Mouse (Mus musculus) cortical plate, adult 2 months (tissue): ENCODE measurements at regions not wholly inside any gene's neighbourhood (a gene's known extent, or its start where the extent isn't known, plus 50 kb on each side); places are given as distances from the start of the nearest gene placed in this dataset.

Experiments used
- H3K27ac ChIP-seq: fragments of 200-500 bp; 2 replicates; pipeline ENCODE4 v1.5.1; 2012; ENCODE audit warnings: low read length, control low read depth, inconsistent platforms; ENCODE audit not compliant: insufficient read depth
- H3K4me1 ChIP-seq: fragments of 200-500 bp; 2 replicates; pipeline ENCODE4 v1.6.1; 2011; ENCODE audit warnings: low read length; ENCODE audit not compliant: control insufficient read depth, insufficient read depth
- H3K4me3 ChIP-seq: fragments of 200-500 bp; 2 replicates; pipeline ENCODE4 v1.5.1; 2011; ENCODE audit warnings: mild to moderate bottlenecking, low read length, control low read depth; ENCODE audit not compliant: insufficient read depth
- CTCF ChIP-seq: fragments of 200-500 bp; IDR thresholded peaks from 2 replicates; pipeline ENCODE4 v1.5.1; 2011; ENCODE audit warnings: mild to moderate bottlenecking, control low read depth, low read length; ENCODE audit not compliant: insufficient read depth; ENCODE audit errors: extremely low read depth
- POLR2A ChIP-seq: fragments of 200-500 bp; IDR thresholded peaks from 2 replicates; pipeline ENCODE4 v1.6.1; 2011; ENCODE audit warnings: mild to moderate bottlenecking, low read length, control low read depth; ENCODE audit not compliant: insufficient read depth; ENCODE audit errors: extremely low read depth

GRCm38 (mm10) chr13:6199107-6199506, 337.8 kb downstream of the Klf6 start:
- TF ChIP-seq POLR2A (no peak), CTCF (no peak)
- Histone ChIP-seq H3K27ac (no peak overlapping the region), H3K4me3 (no peak overlapping the region), H3K4me1 (no peaks in the 10 kb centered on the region)

GRCm38 (mm10) chr13:6201516-6201915, 340.2 kb downstream of the Klf6 start:
- Histone ChIP-seq H3K4me3 (no peak overlapping the region), H3K27ac (no peak overlapping the region), H3K4me1 (no peaks in the 10 kb centered on the region)
- TF ChIP-seq CTCF: no peak
- no peak for TF ChIP-seq POLR2A

- Histone ChIP-seq H3K4me1 (no peaks in the 10 kb centered on the region), H3K4me3 (no peak overlapping the region), H3K27ac (no peak overlapping the region)
- TF ChIP-seq CTCF (no peak), POLR2A (no peak)
Measured at GRCm38 (mm10) chr13:6204801-6205200, 343.1 kb upstream of the Pitrm1 start.

GRCm38 (mm10) chr13:6212550-6212949, 335.4 kb upstream of the Pitrm1 start:
- no peaks in the 10 kb centered on the region for H3K4me1 ChIP-seq
- no peak overlapping the region for H3K27ac ChIP-seq
- H3K4me3 ChIP-seq: no peak overlapping the region
- no peak for TF ChIP-seq POLR2A
- TF ChIP-seq CTCF: no peak

GRCm38 (mm10) chr13:6214189-6214588, 333.8 kb upstream of the Pitrm1 start:
- TF ChIP-seq CTCF (no peak), POLR2A (no peak)
- H3K4me3 ChIP-seq: no peak overlapping the region
- H3K27ac ChIP-seq: no peak overlapping the region
- H3K4me1 ChIP-seq: no peaks in the 10 kb centered on the region

GRCm38 (mm10) chr13:6226087-6226643, 321.8 kb upstream of the Pitrm1 start:
- H3K4me3 ChIP-seq: no peak overlapping the region
- TF ChIP-seq POLR2A (no peak), CTCF (no peak)
- H3K27ac ChIP-seq: no peak overlapping the region

GRCm38 (mm10) chr13:6228278-6228677, 319.7 kb upstream of the Pitrm1 start:
- H3K4me3 ChIP-seq: no peak overlapping the region
- TF ChIP-seq CTCF: no peak
- no peak for TF ChIP-seq POLR2A
- H3K27ac ChIP-seq: no peak overlapping the region
- no peaks in the 10 kb centered on the region for H3K4me1 ChIP-seq

More at GRCm38 (mm10) chr13:6226087-6226643, 321.8 kb upstream of the Pitrm1 start:
- H3K4me1 ChIP-seq: no peaks in the 10 kb centered on the region

- Histone ChIP-seq H3K4me1 (no peaks in the 10 kb centered on the region), H3K27ac (no peak overlapping the region), H3K4me3 (no peak overlapping the region)
- TF ChIP-seq CTCF (no peak), POLR2A (no peak)
Measured at GRCm38 (mm10) chr13:6235394-6235793, 312.6 kb upstream of the Pitrm1 start.

- no peak overlapping the region for H3K27ac ChIP-seq
- no peak for TF ChIP-seq CTCF
- TF ChIP-seq POLR2A: no peak
- H3K4me3 ChIP-seq: no peak overlapping the region
- no peaks in the 10 kb centered on the region for H3K4me1 ChIP-seq
Measured at GRCm38 (mm10) chr13:6236503-6236902, 311.4 kb upstream of the Pitrm1 start.

GRCm38 (mm10) chr13:6237201-6237600, 310.7 kb upstream of the Pitrm1 start:
- TF ChIP-seq POLR2A (no peak), CTCF (no peak)
- no peaks in the 10 kb centered on the region for H3K4me1 ChIP-seq
- no peak overlapping the region for H3K27ac ChIP-seq
- H3K4me3 ChIP-seq: no peak overlapping the region
